Mouse (Mus musculus) effector memory CD4-positive, alpha-beta T cell, adult 5 months (primary cell): Measurements from ENCODE around the gene Gm49405. TPM values are rescaled to one million over a fixed set of nuclear protein-coding genes. Genes with fewer than 3 reads are reported as not detected.

Experiments
- polyA plus RNA-seq: library from polyadenylated mRNA; unstranded; fragments of 100-300 nt; shearing (Covaris generic); gene quantifications from one replicate; pipeline ENCODE4 v1.2.1, GENCODE M21; 2017

The Gm49405 gene
- polyA plus RNA-seq: 1.0 TPM

DNA sequence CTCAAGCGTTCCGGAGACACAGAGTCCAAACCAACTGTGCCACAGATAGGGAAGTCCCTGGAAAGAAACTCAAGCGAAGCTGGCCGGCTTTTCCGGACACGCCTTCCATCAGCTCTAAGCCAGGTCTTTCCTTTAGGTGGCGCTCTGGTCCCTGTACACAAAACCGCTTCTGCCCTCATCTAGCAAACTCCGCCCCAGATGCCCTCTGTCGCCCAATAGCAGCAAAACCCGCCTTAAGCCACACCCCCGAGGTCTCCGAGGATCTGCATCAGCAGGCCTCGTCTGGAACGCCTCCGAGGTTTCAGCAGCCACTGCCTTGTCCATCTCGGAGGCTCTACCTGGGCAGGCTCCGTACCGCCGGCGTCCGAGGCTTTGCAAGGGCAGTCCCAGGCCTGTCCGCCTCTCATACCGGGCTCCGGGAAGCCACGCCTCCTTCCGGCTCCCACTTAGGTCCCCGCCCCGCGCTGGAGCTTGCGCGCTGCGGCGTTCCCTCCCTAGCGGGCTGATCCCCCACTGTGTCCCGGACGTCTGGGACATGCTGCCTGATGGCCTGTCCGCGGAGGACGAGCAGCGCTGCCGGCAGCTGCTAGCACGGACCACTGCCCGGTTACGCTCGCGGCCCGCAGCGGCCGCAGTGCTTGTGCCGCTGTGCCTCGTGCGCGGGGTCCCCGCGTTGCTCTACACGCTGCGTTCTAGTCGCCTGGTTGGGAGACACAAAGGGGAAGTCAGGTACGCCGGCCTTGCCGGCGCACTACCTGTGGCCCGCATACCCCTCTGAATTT lies at the start of gene Gm49405, which contains the start of gene Nudt8:
Gene Gm49405, plus strand, starts transcription at position 508 of the 782 bp plus-strand sequence.
Gene Nudt8, plus strand, starts transcription at position 462 of the 782 bp plus-strand sequence.

GRCm38 (mm10) chr19:3958470-3958869 lies 42.0 kb upstream of the Gm49405 start, which contains the start of gene Aldh3b3:
TSS of gene Aldh3b3 (plus strand) at chr19:3958645.

GRCm38 (mm10) chr19:3972229-3972628 lies 28.2 kb upstream of the Gm49405 start, which contains the start of gene Aldh3b2:
TSS of gene Aldh3b2 (plus strand) at chr19:3972328.

DNA sequence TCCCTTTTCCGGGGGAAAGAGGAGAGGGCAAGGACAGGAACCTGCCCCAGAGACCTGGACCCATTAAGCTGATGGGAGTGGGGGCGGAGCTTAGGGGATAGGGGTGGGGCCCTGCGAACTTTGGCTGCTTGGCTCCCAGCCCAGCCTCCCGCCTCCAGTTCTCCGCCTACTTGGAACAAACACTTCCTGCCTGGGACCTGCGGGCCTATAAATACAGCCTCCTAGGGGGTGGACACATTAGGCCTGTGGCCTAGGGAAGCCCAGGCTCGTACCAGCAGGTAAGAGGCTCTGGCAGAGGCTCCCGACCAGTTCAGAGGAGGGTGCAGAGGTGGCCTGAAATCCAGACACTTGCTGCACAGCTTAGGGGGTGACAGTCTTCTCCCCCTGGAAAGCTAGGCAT lies 14.1 kb upstream of the Gm49405 start, which contains the start of gene Acy3:
Gene Acy3, plus strand, starts transcription at position 237 of the 400 bp plus-strand sequence.

GRCm38 (mm10) chr19:3992416-3992815 lies 8.0 kb upstream of the Gm49405 start, which contains the start of gene Tbx10:
TSS of gene Tbx10 (plus strand) at chr19:3992752.

GRCm38 (mm10) chr19:4003112-4003511 lies 2.7 kb downstream of the Gm49405 start, which contains the start of gene Doc2g:
TSS of gene Doc2g (plus strand) at chr19:4003313.

GRCm38 (mm10) chr19:4012432-4013022 lies 12.1 kb downstream of the Gm49405 start, which contains the start of gene Ndufv1:
TSS of gene Ndufv1 (minus strand) at chr19:4012806.

GRCm38 (mm10) chr19:4037788-4038232 lies 37.4 kb downstream of the Gm49405 start, which contains the start of gene Gstp1:
TSS of gene Gstp1 (minus strand) at chr19:4037985.

DNA sequence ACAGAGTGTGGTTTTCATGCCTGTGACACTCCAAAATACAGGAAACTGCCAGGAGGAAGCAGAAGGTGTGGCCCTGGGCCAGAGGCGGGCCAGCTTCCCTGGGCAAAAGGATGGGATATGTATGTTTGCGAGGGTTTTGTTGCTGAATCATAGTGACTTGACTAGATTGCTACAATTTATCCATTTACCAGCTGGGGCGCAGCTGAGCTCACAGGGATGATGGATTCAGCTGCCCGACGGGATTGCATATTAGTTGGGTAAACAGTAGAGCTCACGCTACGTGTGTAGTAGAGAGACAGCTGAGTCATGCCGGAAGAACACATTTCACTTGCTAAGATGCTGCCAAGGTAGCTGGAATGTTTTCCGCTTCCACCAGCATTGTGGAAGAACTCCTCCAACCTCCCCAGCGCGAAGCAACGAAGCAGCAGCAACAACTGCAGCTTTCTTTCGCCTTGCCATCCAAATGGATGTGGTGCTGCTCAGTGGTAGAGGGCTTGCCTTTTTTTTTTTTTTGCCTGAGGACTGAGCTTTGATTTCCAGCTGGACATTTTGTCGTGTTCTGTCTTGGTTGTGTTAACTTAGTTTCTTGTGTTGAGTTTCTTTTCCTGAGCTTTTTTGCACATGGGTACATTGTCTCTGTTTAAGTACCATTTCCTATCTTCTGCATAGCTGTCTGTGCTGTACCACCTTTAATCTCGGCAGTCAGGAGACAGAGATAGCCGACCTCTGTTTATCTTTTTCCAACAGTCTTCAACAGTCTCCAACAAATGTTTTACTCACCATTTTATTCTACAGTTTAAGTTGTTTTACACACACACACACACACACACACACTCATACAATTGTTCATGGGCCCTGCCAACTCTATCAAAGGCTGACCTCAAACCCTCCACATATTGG lies 45.8 kb downstream of the Gm49405 start, which contains the start of gene Gstp2:
Gene Gstp2, minus strand, starts transcription at position 58 of the 900 bp plus-strand sequence.

Other genes starting within 250 kb of the Gm49405 start
- gene Kmt5b, start 233.2 kb upstream of the Gm49405 start, polyA plus RNA-seq: 101 TPM
- gene Chka, start 148.9 kb upstream of the Gm49405 start, polyA plus RNA-seq: 38.9 TPM
- 67.3 TPM for gene Tcirg1, start 93.5 kb upstream of the Gm49405 start, polyA plus RNA-seq
- gene Ndufs8, start 87.9 kb upstream of the Gm49405 start, polyA plus RNA-seq: 102 TPM
- not detected for gene Aldh3b1, start 70.8 kb upstream of the Gm49405 start, polyA plus RNA-seq
- gene Unc93b1, start 65.4 kb upstream of the Gm49405 start, polyA plus RNA-seq: 29.4 TPM
- gene Aldh3b3, start 42.0 kb upstream of the Gm49405 start, polyA plus RNA-seq: not detected
- gene Aldh3b2, start 28.3 kb upstream of the Gm49405 start, polyA plus RNA-seq: not detected
- gene Acy3, start 14.1 kb upstream of the Gm49405 start, polyA plus RNA-seq: not detected
- gene Tbx10, start 7.9 kb upstream of the Gm49405 start, polyA plus RNA-seq: not detected
- gene Nudt8, start within 50 bp of the Gm49405 start, polyA plus RNA-seq: 10.5 TPM
- gene Doc2g, start 2.7 kb downstream of the Gm49405 start, polyA plus RNA-seq: 2.4 TPM
- gene Ndufv1, start 12.2 kb downstream of the Gm49405 start, polyA plus RNA-seq: 104 TPM
- 355 TPM for gene Gstp1, start 37.4 kb downstream of the Gm49405 start, polyA plus RNA-seq
- 3.3 TPM for gene Gstp2, start 45.4 kb downstream of the Gm49405 start, polyA plus RNA-seq
- gene Gstp3, start 58.9 kb downstream of the Gm49405 start, polyA plus RNA-seq: 56.1 TPM
- gene Cabp2, start 81.0 kb downstream of the Gm49405 start, polyA plus RNA-seq: not detected
- 441 TPM for gene Cdk2ap2, start 96.6 kb downstream of the Gm49405 start, polyA plus RNA-seq
- 253 TPM for gene Pitpnm1, start 99.4 kb downstream of the Gm49405 start, polyA plus RNA-seq
- 150 TPM for gene Aip, start 125.2 kb downstream of the Gm49405 start, polyA plus RNA-seq
- not detected for gene Gpr152, start 139.2 kb downstream of the Gm49405 start, polyA plus RNA-seq
- gene Cabp4, start 143.4 kb downstream of the Gm49405 start, polyA plus RNA-seq: not detected
- 192 TPM for gene Coro1b, start 148.0 kb downstream of the Gm49405 start, polyA plus RNA-seq
- gene Ptprcap, start 153.0 kb downstream of the Gm49405 start, polyA plus RNA-seq: 341 TPM
- 46.8 TPM for gene Rps6kb2, start 162.7 kb downstream of the Gm49405 start, polyA plus RNA-seq
- 15.2 TPM for gene Carns1, start 174.9 kb downstream of the Gm49405 start, polyA plus RNA-seq
- gene Tbc1d10c, start 190.7 kb downstream of the Gm49405 start, polyA plus RNA-seq: 376 TPM
- gene Ppp1ca, start 191.4 kb downstream of the Gm49405 start, polyA plus RNA-seq: 688 TPM
- 27.5 TPM for gene Rad9a, start 201.0 kb downstream of the Gm49405 start, polyA plus RNA-seq
- gene Clcf1, start 213.6 kb downstream of the Gm49405 start, polyA plus RNA-seq: 36.7 TPM
- not detected for gene AC109138.7, start 213.7 kb downstream of the Gm49405 start, polyA plus RNA-seq
- gene Pold4, start 231.3 kb downstream of the Gm49405 start, polyA plus RNA-seq: 62.7 TPM